Mouse (Mus musculus) limb, embryonic 14.5 days (tissue): ENCODE measurements around the gene Bsnd. TPM values are rescaled to one million over a fixed set of nuclear protein-coding genes. Genes with fewer than 3 reads are reported as not detected.

ENCODE experiments used
- ATAC-seq: fragments of 200-750 bp; cut with Nextera tagmentation; 2 replicates; pipeline ENCODE4 v1.8.0; 2017; ENCODE audit warnings: low read depth, moderate number of reproducible peaks, moderate TSS enrichment; ENCODE audit not compliant: low FRiP score
- DNase-seq: peaks from one replicate; pipeline ENCODE4 v3.0.0-alpha.2; 2015; ENCODE audit warnings: low spot score
- H3K27ac ChIP-seq: fragments of 300-500 bp; sonication (generic); replicated peaks from 2 replicates; pipeline ENCODE4 v1.5.1; 2014; ENCODE audit warnings: low read depth, mild to moderate bottlenecking, low read length, moderate library complexity, mixed read lengths
- H3K27me3 ChIP-seq: fragments of 300-500 bp; sonication (generic); 2 replicates; pipeline ENCODE4 v1.6.1; 2014; ENCODE audit warnings: low read length, mixed read lengths; ENCODE audit not compliant: control insufficient read depth, insufficient read depth
- H3K36me3 ChIP-seq: fragments of 300-500 bp; sonication (generic); 2 replicates; pipeline ENCODE4 v1.6.1; 2014; ENCODE audit warnings: mild to moderate bottlenecking, low read length, moderate library complexity, mixed read lengths; ENCODE audit not compliant: control insufficient read depth, insufficient read depth
- H3K4me1 ChIP-seq: fragments of 300-500 bp; sonication (generic); 2 replicates; pipeline ENCODE4 v1.6.1; 2014; ENCODE audit warnings: antibody characterized with exemption, low read length, mixed read lengths; ENCODE audit not compliant: control insufficient read depth, insufficient read depth
- H3K4me2 ChIP-seq: fragments of 300-500 bp; sonication (generic); replicated peaks from 2 replicates; pipeline ENCODE4 v1.6.1; 2014; ENCODE audit warnings: low read depth, mild to moderate bottlenecking, low read length, moderate library complexity; ENCODE audit not compliant: severe bottlenecking
- H3K4me3 ChIP-seq: fragments of 300-500 bp; sonication (generic); replicated peaks from 2 replicates; pipeline ENCODE4 v1.5.1; 2014; ENCODE audit warnings: low read length
- H3K9ac ChIP-seq: fragments of 300-500 bp; sonication (generic); 2 replicates; pipeline ENCODE4 v1.6.1; 2014; ENCODE audit warnings: mild to moderate bottlenecking, low read depth, low read length, moderate library complexity; ENCODE audit not compliant: severe bottlenecking
- H3K9me3 ChIP-seq: fragments of 300-500 bp; sonication (generic); 2 replicates; pipeline ENCODE4 v1.6.1; 2016; ENCODE audit warnings: low read length; ENCODE audit not compliant: control insufficient read depth
- POLR2A ChIP-seq: fragments of 200-500 bp; IDR thresholded peaks from 2 replicates; pipeline ENCODE4 v1.8.0; 2012; ENCODE audit warnings: inconsistent platforms, mild to moderate bottlenecking, moderate library complexity, borderline replicate concordance; ENCODE audit not compliant: insufficient read depth, insufficient read length; ENCODE audit errors: extremely low read depth
- WGBS: fragments of 180-500 bp; shearing (Covaris S2); extraction: QIAGEN DNeasy Blood & Tissue Kit; methylation state at CpG from one replicate; pipeline ENCODE4 v1.1.7; 2014; 5-methylcytosine and 5-hydroxymethylcytosine counted together
- polyA plus RNA-seq, 2 experiments: library from polyadenylated mRNA; depleted of rRNA in 1 of 2; stranded (reverse) in 1 of 2; unstranded in 1 of 2; fragments of >200 nt; fragmentation: Nextera tagmentation in 1 of 2; extraction: Ambion mirVana in 1 of 2; gene quantifications; 2 replicates each; pipeline versions ENCODE4 v1.2.1 to v1.2.3; 2012 to 2014

Gene Bsnd
- polyA plus RNA-seq, 2 experiments, result not detected

- H3K4me2 ChIP-seq, result no peak overlapping the region
- no peaks in the 10 kb centered on the region for H3K4me1 ChIP-seq
- H3K4me3 ChIP-seq, result no peak overlapping the region
- H3K36me3 ChIP-seq, result no peaks in the 10 kb centered on the region
- TF ChIP-seq POLR2A, result no peak
- ATAC-seq (no peak), DNase-seq (no peak)
- H3K9me3 ChIP-seq, result no peaks in the 10 kb centered on the region
- WGBS, result 56% methylated on average over 4 of the region's 4 CpGs
- H3K9ac ChIP-seq, result no peak overlapping the region
- H3K27me3 ChIP-seq, result no peaks in the 10 kb centered on the region
- H3K27ac ChIP-seq, result no peak overlapping the region
Observed at GRCm38 (mm10) chr4:106490620-106491019, 1.5 kb downstream of the Bsnd start.

GRCm38 (mm10) chr4:106483831-106484230 lies 8.3 kb downstream of the Bsnd start:
- Histone ChIP-seq H3K4me2 (no peak overlapping the region), H3K27me3 (no peaks in the 10 kb centered on the region), H3K9ac (no peak overlapping the region), H3K27ac (no peak overlapping the region), H3K4me3 (no peak overlapping the region), H3K9me3 (no peaks in the 10 kb centered on the region), H3K36me3 (no peaks in the 10 kb centered on the region), H3K4me1 (no peaks in the 10 kb centered on the region)
- WGBS, result 74% methylated on average over 1 of the region's 1 CpGs
- ATAC-seq, result no peak
- DNase-seq, result no peak
- TF ChIP-seq POLR2A, result no peak

GRCm38 (mm10) chr4:106483215-106483727 lies 8.8 kb downstream of the Bsnd start:
- no peaks in the 10 kb centered on the region for H3K4me1 ChIP-seq
- DNase-seq (no peak), ATAC-seq (no peak)
- no peak overlapping the region for H3K9ac ChIP-seq
- no peaks in the 10 kb centered on the region for H3K9me3 ChIP-seq
- 36% methylated on average over 7 of the region's 7 CpGs for WGBS
- TF ChIP-seq POLR2A, result no peak
- H3K4me3 ChIP-seq, result no peak overlapping the region
- H3K36me3 ChIP-seq, result no peaks in the 10 kb centered on the region
- H3K27ac ChIP-seq, result no peak overlapping the region
- no peaks in the 10 kb centered on the region for H3K27me3 ChIP-seq
- no peak overlapping the region for H3K4me2 ChIP-seq

GRCm38 (mm10) chr4:106480545-106480944 lies 11.5 kb downstream of the Bsnd start:
- WGBS, result 83% methylated on average over 3 of the region's 3 CpGs
- Histone ChIP-seq H3K27me3 (no peaks in the 10 kb centered on the region), H3K27ac (no peak overlapping the region), H3K36me3 (no peaks in the 10 kb centered on the region), H3K9me3 (no peaks in the 10 kb centered on the region), H3K4me2 (no peak overlapping the region), H3K4me3 (no peak overlapping the region), H3K4me1 (no peaks in the 10 kb centered on the region), H3K9ac (no peak overlapping the region)
- DNase-seq, result no peak
- ATAC-seq, result no peak
- no peak for TF ChIP-seq POLR2A

GRCm38 (mm10) chr4:106474241-106474640 lies 17.8 kb downstream of the Bsnd start:
- no peaks in the 10 kb centered on the region for H3K36me3 ChIP-seq
- H3K27ac ChIP-seq, result no peak overlapping the region
- H3K4me3 ChIP-seq, result no peak overlapping the region
- no peak overlapping the region for H3K4me2 ChIP-seq
- no peaks in the 10 kb centered on the region for H3K9me3 ChIP-seq
- WGBS, result 8% methylated on average over 6 of the region's 6 CpGs
- no peaks in the 10 kb centered on the region for H3K27me3 ChIP-seq
- H3K9ac ChIP-seq, result no peak overlapping the region
- TF ChIP-seq POLR2A, result no peak
- ATAC-seq, result peak; percentile 40; the same call in 1 of the 2 replicates
- peak; percentile 82 for DNase-seq
- no peaks in the 10 kb centered on the region for H3K4me1 ChIP-seq

- Histone ChIP-seq H3K36me3 (no peaks in the 10 kb centered on the region), H3K9ac (no peak overlapping the region), H3K9me3 (no peaks in the 10 kb centered on the region), H3K27ac (no peak overlapping the region), H3K27me3 (no peaks in the 10 kb centered on the region), H3K4me1 (no peaks in the 10 kb centered on the region), H3K4me2 (no peak overlapping the region), H3K4me3 (no peak overlapping the region)
- ATAC-seq (peak; percentile 50; the same call in 1 of the 2 replicates), DNase-seq (peak; percentile 78)
- TF ChIP-seq POLR2A, result no peak
- WGBS, result 10% methylated on average over 3 of the region's 3 CpGs
Observed at GRCm38 (mm10) chr4:106472335-106472734, 19.7 kb downstream of the Bsnd start.
